Mouse (Mus musculus): ENCODE data around the gene B3gat2.

DNA sequence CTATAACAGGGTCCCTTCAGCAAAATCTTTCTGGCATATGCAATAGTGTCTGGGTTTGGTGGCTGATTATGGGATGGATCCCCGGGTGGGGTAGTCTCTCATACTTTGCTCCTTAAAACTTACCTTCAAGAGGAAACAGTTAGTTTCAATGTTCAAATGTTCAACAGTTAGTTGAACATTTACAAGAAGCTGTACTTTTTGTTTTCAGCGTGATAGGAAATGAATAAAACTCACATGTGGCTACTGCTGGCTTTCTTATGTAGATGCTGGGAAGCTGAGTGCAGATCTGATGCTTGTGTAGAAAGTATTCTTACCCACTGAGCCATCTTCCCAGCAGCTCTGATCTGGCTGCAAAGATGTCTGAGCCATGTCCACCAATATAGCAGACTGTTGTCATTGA is 8.5 kb upstream of the B3gat2 start:
- TF ChIP-seq IRF4 (IDR thresholded peaks at IDR 0.05; ENCODE audit: low read depth, low read length): no peak
- no peak for TF ChIP-seq GABPA (IDR thresholded peaks at IDR 0.05; ENCODE audit: insufficient replicate concordance, low read depth, low read length)
- TF ChIP-seq ZC3H11A (IDR thresholded peaks at IDR 0.05; ENCODE audit: low read depth, low read length): no peak
- no peak for TF ChIP-seq CTCF (conservative IDR thresholded peaks at IDR 0.05 in 1 of 2, IDR thresholded peaks at IDR 0.05 in 1 of 2; ENCODE audit: low read depth in 2 of 2, low read length in 2 of 2)

All from CH12.LX (cell line).